Mouse (Mus musculus) stomach, postnatal 0 days (tissue): ENCODE measurements around the gene Lyrm7.

Source experiments
- CTCF ChIP-seq: IDR thresholded peaks from 2 replicates; pipeline ENCODE4 v1.5.1; 2016; ENCODE audit warnings: antibody characterized with exemption, low read depth, mild to moderate bottlenecking, moderate library complexity
- EP300 ChIP-seq: optimal IDR thresholded peaks from 2 replicates; pipeline ENCODE3; 2016; ENCODE audit warnings: antibody characterized with exemption

- TF ChIP-seq CTCF = no peak
- TF ChIP-seq EP300 = no peak
Measured at GRCm38 (mm10) chr11:54811054-54811453, 49.7 kb downstream of the Lyrm7 start.
